Mouse (Mus musculus): ENCODE data around the gene Smim15. TPM values are rescaled to one million over a fixed set of nuclear protein-coding genes. Genes with fewer than 3 reads are reported as not detected.

Gene Smim15
- polyA plus RNA-seq, 1 experiment from 2014 or later, result 76.2 TPM

GRCm38 (mm10) chr13:108040451-108040850 is 3.8 kb upstream of the Smim15 start:
- H3K9ac ChIP-seq, result no peak overlapping the region
- no peak for ATAC-seq (replicated peaks; ENCODE audit: low FRiP score)
- WGBS, result 81% methylated on average over 3 of the region's 3 CpGs
- H3K36me3 ChIP-seq, result no peaks in the 10 kb centered on the region
- no peaks in the 10 kb centered on the region for H3K9me3 ChIP-seq (replicated peaks)
- no peak overlapping the region for H3K4me2 ChIP-seq
- peaks cover 36% of the 10 kb centered on the region for H3K4me1 ChIP-seq
- H3K27me3 ChIP-seq, result no peaks in the 10 kb centered on the region
- no peak overlapping the region for H3K4me3 ChIP-seq (replicated peaks)
- H3K27ac ChIP-seq, result 0 out of 2 replicates have a peak overlapping the region, but pooled peaks have one; percentile 39

GRCm38 (mm10) chr13:108041358-108041757 is 2.9 kb upstream of the Smim15 start:
- no peak overlapping the region; the same call in 1 of the 2 replicates for H3K4me2 ChIP-seq
- 3% methylated on average over 7 of the region's 7 CpGs for WGBS

GRCm38 (mm10) chr13:108043431-108044221 is 620 bp upstream of the Smim15 start:
- Histone ChIP-seq H3K4me3 (replicated peaks) (peak overlapping the region; percentile 83), H3K36me3 (peaks cover 11% of the 10 kb centered on the region), H3K27ac (peak overlapping the region; percentile 99), H3K27me3 (no peaks in the 10 kb centered on the region), H3K4me2 (peak overlapping the region; percentile 68), H3K9ac (peak overlapping the region; percentile 95), H3K4me1 (peaks cover 45% of the 10 kb centered on the region), H3K9me3 (replicated peaks) (no peaks in the 10 kb centered on the region)
- WGBS, result 3% methylated on average over 23 of the region's 23 CpGs
- ATAC-seq (replicated peaks; ENCODE audit: low FRiP score), result peak; percentile 75

More at GRCm38 (mm10) chr13:108041358-108041757, 2.9 kb upstream of the Smim15 start:
- Histone ChIP-seq H3K4me3 (replicated peaks) (no peak overlapping the region), H3K9me3 (replicated peaks) (no peaks in the 10 kb centered on the region), H3K27ac (no peak overlapping the region), H3K27me3 (no peaks in the 10 kb centered on the region), H3K4me1 (peaks cover 43% of the 10 kb centered on the region), H3K9ac (no peak overlapping the region), H3K36me3 (no peaks in the 10 kb centered on the region)
- ATAC-seq (replicated peaks; ENCODE audit: low FRiP score), result peak; percentile 44; the same call in 1 of the 2 replicates

- WGBS, result 85% methylated on average over 3 of the region's 3 CpGs
- peaks cover 11% of the 10 kb centered on the region for H3K36me3 ChIP-seq
- peak overlapping the region; percentile 31 for H3K4me2 ChIP-seq
- no peaks in the 10 kb centered on the region for H3K27me3 ChIP-seq
- 0 out of 2 replicates have a peak overlapping the region, but pooled peaks have one; percentile 2 for H3K27ac ChIP-seq
- H3K9me3 ChIP-seq (replicated peaks), result no peaks in the 10 kb centered on the region
- H3K9ac ChIP-seq, result peak overlapping the region; percentile 21; the same call in 1 of the 2 replicates
- ATAC-seq (replicated peaks; ENCODE audit: low FRiP score), result no peak
- H3K4me1 ChIP-seq, result peaks cover 39% of the 10 kb centered on the region
- H3K4me3 ChIP-seq (replicated peaks), result peak overlapping the region; percentile 16; the same call in 1 of the 2 replicates
These were observed 1.4 kb downstream of the Smim15 start for GRCm38 (mm10) chr13:108045646-108046045.

- Histone ChIP-seq H3K4me1 (peaks cover 35% of the 10 kb centered on the region), H3K4me2 (peak overlapping the region; percentile 31), H3K9ac (peak overlapping the region; percentile 21; the same call in 1 of the 2 replicates), H3K4me3 (replicated peaks) (peak overlapping the region; percentile 16; the same call in 1 of the 2 replicates), H3K27me3 (no peaks in the 10 kb centered on the region), H3K36me3 (peaks cover 12% of the 10 kb centered on the region), H3K27ac (no peak overlapping the region), H3K9me3 (replicated peaks) (no peaks in the 10 kb centered on the region)
- ATAC-seq (replicated peaks; ENCODE audit: low FRiP score), result no peak
- WGBS, result 94% methylated on average over 3 of the region's 3 CpGs
These were observed 1.8 kb downstream of the Smim15 start for GRCm38 (mm10) chr13:108046071-108046470.

GRCm38 (mm10) chr13:108046891-108047290 is 2.6 kb downstream of the Smim15 start:
- H3K9me3 ChIP-seq (replicated peaks), result no peaks in the 10 kb centered on the region
- H3K27me3 ChIP-seq, result no peaks in the 10 kb centered on the region
- no peak overlapping the region for H3K4me3 ChIP-seq (replicated peaks)
- H3K4me2 ChIP-seq, result no peak overlapping the region
- no peak overlapping the region for H3K27ac ChIP-seq
- peaks cover 26% of the 10 kb centered on the region for H3K4me1 ChIP-seq
- WGBS, result 54% methylated on average over 6 of the region's 6 CpGs
- ATAC-seq (replicated peaks; ENCODE audit: low FRiP score), result no peak
- H3K36me3 ChIP-seq, result peaks cover 15% of the 10 kb centered on the region
- H3K9ac ChIP-seq, result no peak overlapping the region

- WGBS, result 84% methylated on average over 6 of the region's 6 CpGs
- no peaks in the 10 kb centered on the region for H3K27me3 ChIP-seq
These were observed 3.1 kb downstream of the Smim15 start for GRCm38 (mm10) chr13:108047364-108047763.

GRCm38 (mm10) chr13:108056896-108057295 is 12.7 kb downstream of the Smim15 start:
- ATAC-seq (replicated peaks; ENCODE audit: low FRiP score), result peak; percentile 82
- 21% methylated on average over 3 of the region's 3 CpGs for WGBS

More at GRCm38 (mm10) chr13:108047364-108047763, 3.1 kb downstream of the Smim15 start:
- peaks cover 15% of the 10 kb centered on the region for H3K36me3 ChIP-seq
- H3K4me3 ChIP-seq (replicated peaks), result no peak overlapping the region
- H3K27ac ChIP-seq, result no peak overlapping the region
- no peak overlapping the region for H3K4me2 ChIP-seq
- no peak for ATAC-seq (replicated peaks; ENCODE audit: low FRiP score)
- no peak overlapping the region for H3K9ac ChIP-seq
- peaks cover 24% of the 10 kb centered on the region for H3K4me1 ChIP-seq
- H3K9me3 ChIP-seq (replicated peaks), result no peaks in the 10 kb centered on the region

GRCm38 (mm10) chr13:108060286-108060885 is 16.1 kb downstream of the Smim15 start:
- H3K36me3 ChIP-seq, result no peaks in the 10 kb centered on the region
- H3K4me3 ChIP-seq (replicated peaks), result no peak overlapping the region
- WGBS, result 35% methylated on average over 7 of the region's 7 CpGs
- H3K4me2 ChIP-seq, result no peak overlapping the region
- no peak overlapping the region for H3K9ac ChIP-seq
- 0 out of 2 replicates have a peak overlapping the region, but pooled peaks have one; percentile 34 for H3K27ac ChIP-seq
- H3K4me1 ChIP-seq, result peaks cover 24% of the 10 kb centered on the region
- H3K9me3 ChIP-seq (replicated peaks), result no peaks in the 10 kb centered on the region
- no peaks in the 10 kb centered on the region for H3K27me3 ChIP-seq
- ATAC-seq (replicated peaks; ENCODE audit: low FRiP score), result no peak

More at GRCm38 (mm10) chr13:108056896-108057295, 12.7 kb downstream of the Smim15 start:
- Histone ChIP-seq H3K36me3 (no peaks in the 10 kb centered on the region), H3K27ac (peak overlapping the region; percentile 42), H3K4me3 (replicated peaks) (no peak overlapping the region), H3K9ac (no peak overlapping the region), H3K9me3 (replicated peaks) (no peaks in the 10 kb centered on the region), H3K4me1 (peaks cover 24% of the 10 kb centered on the region), H3K4me2 (no peak overlapping the region), H3K27me3 (no peaks in the 10 kb centered on the region)

- Histone ChIP-seq H3K4me1 (peaks cover 24% of the 10 kb centered on the region), H3K36me3 (no peaks in the 10 kb centered on the region)
These were observed 16.8 kb downstream of the Smim15 start for GRCm38 (mm10) chr13:108060936-108061578.

GRCm38 (mm10) chr13:108062900-108063299 is 18.7 kb downstream of the Smim15 start:
- no peak overlapping the region for H3K4me3 ChIP-seq (replicated peaks)
- H3K27ac ChIP-seq, result no peak overlapping the region
- H3K27me3 ChIP-seq, result no peaks in the 10 kb centered on the region
- no peak overlapping the region for H3K4me2 ChIP-seq
- ATAC-seq (replicated peaks; ENCODE audit: low FRiP score), result no peak
- H3K9me3 ChIP-seq (replicated peaks), result no peaks in the 10 kb centered on the region
- H3K9ac ChIP-seq, result no peak overlapping the region
- H3K36me3 ChIP-seq, result no peaks in the 10 kb centered on the region
- WGBS, result 75% methylated on average over 5 of the region's 5 CpGs
- peaks cover 11% of the 10 kb centered on the region; the same call in 1 of the 2 replicates for H3K4me1 ChIP-seq

More at GRCm38 (mm10) chr13:108060936-108061578, 16.8 kb downstream of the Smim15 start:
- peak overlapping the region; percentile 39; the same call in 1 of the 2 replicates for H3K27ac ChIP-seq
- WGBS, result 55% methylated on average over 8 of the region's 8 CpGs
- no peaks in the 10 kb centered on the region for H3K9me3 ChIP-seq (replicated peaks)
- H3K27me3 ChIP-seq, result no peaks in the 10 kb centered on the region
- no peak overlapping the region for H3K4me3 ChIP-seq (replicated peaks)
- ATAC-seq (replicated peaks; ENCODE audit: low FRiP score), result no peak
- H3K9ac ChIP-seq, result no peak overlapping the region
- no peak overlapping the region for H3K4me2 ChIP-seq

Data from kidney, embryonic 15.5 days (tissue).